Mouse (Mus musculus) lung, postnatal 0 days (tissue): ENCODE data around the gene Mtfr1l.

ENCODE experiments used
- CTCF ChIP-seq: IDR thresholded peaks from 2 replicates; pipeline ENCODE4 v1.5.1; 2016; ENCODE audit warnings: antibody characterized with exemption, mild to moderate bottlenecking
- EP300 ChIP-seq: IDR thresholded peaks from 2 replicates; pipeline ENCODE4 v1.6.1; 2016; ENCODE audit warnings: antibody characterized with exemption, mild to moderate bottlenecking, control low read depth

GRCm38 (mm10) chr4:134548169-134548938 lies 13.2 kb upstream of the Mtfr1l start:
- no peak; the same call in 1 of the 2 replicates for TF ChIP-seq CTCF
- TF ChIP-seq EP300, result no peak
